Mouse (Mus musculus) intestine, embryonic 15.5 days (tissue): ENCODE results near the gene Muc16. TPM values are rescaled to one million over a fixed set of nuclear protein-coding genes. Genes with fewer than 3 reads are reported as not detected.

Experiments used
- ATAC-seq: fragments of 200-750 bp; cut with Nextera tagmentation; 2 replicates; pipeline ENCODE4 v1.8.0; 2017; ENCODE audit warnings: moderate TSS enrichment, moderate library complexity
- H3K27ac ChIP-seq: fragments of 300-500 bp; sonication (generic); 2 replicates; pipeline ENCODE4 v1.5.1; 2015; ENCODE audit warnings: mild to moderate bottlenecking, inconsistent platforms
- H3K27me3 ChIP-seq: fragments of 300-500 bp; sonication (generic); replicated peaks from 2 replicates; pipeline ENCODE4 v1.6.1; 2015; ENCODE audit warnings: inconsistent platforms
- H3K36me3 ChIP-seq: fragments of 300-500 bp; sonication (generic); 2 replicates; pipeline ENCODE4 v1.6.1; 2015; ENCODE audit warnings: inconsistent platforms
- H3K4me1 ChIP-seq: fragments of 300-500 bp; sonication (generic); replicated peaks from 2 replicates; pipeline ENCODE4 v1.6.1; 2015; ENCODE audit warnings: inconsistent platforms
- H3K4me2 ChIP-seq: fragments of 300-500 bp; sonication (generic); replicated peaks from 2 replicates; pipeline ENCODE4 v1.6.1; 2015; ENCODE audit warnings: mild to moderate bottlenecking, inconsistent platforms
- H3K4me3 ChIP-seq: fragments of 300-500 bp; sonication (generic); replicated peaks from 2 replicates; pipeline ENCODE4 v1.5.1; 2015; ENCODE audit warnings: inconsistent platforms
- H3K9ac ChIP-seq: fragments of 300-500 bp; sonication (generic); 2 replicates; pipeline ENCODE4 v1.6.1; 2015; ENCODE audit warnings: inconsistent platforms
- H3K9me3 ChIP-seq: fragments of 300-500 bp; sonication (generic); 2 replicates; pipeline ENCODE4 v1.6.1; 2016; ENCODE audit warnings: inconsistent platforms
- WGBS: fragments of 180-500 bp; shearing (Covaris S2); methylation state at CpG from one replicate; pipeline ENCODE4 v1.1.7; 2015; 5-methylcytosine and 5-hydroxymethylcytosine counted together
- polyA plus RNA-seq: library from polyadenylated mRNA; unstranded; fragments of >200 nt; fragmentation: Nextera tagmentation; extraction: Ambion mirVana; gene quantifications from 2 replicates; pipeline ENCODE4 v1.2.1, GENCODE M21; 2015

Muc16 gene
- 3.5 and 3.8 TPM in 2 replicates for polyA plus RNA-seq

DNA sequence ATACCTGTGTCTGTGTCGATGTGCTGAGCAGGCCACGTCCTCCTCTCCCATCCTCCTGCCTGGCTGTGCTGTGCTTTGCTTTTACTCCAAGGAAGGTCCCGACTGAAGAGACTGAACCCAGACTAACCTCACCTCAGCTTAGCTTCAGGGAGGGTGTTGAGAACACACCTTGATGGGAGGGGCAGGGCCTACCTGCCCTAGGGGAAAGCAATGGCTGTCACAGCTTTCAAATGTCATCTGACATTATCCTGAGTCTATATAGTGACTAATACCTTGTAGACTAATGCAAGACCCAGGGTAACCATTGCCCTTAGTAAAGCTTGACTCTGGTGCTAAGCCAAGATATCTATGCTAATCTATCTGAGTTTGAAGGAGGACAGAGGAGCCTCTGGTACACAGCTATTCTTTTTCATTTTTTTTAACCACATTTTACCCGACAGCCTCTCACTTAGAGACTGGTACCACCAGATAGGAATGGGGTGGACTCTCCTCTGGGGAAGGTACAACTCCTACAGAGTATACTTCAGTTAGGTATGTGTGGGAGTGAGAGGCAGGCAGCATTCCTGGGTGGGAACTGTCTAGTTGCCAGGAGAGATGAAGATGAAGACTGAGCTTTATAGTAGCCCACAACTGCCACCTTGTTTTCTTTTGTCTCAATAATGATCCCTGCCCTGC, at the start of gene Muc16:
TSS of gene Muc16 (minus strand) at position 51 of the 675 bp plus-strand sequence.
- no peak within 1 kb of the TSS for H3K9ac ChIP-seq
- no peak within 1 kb of the TSS for H3K27ac ChIP-seq
- ATAC-seq, result no peak
- H3K4me3 ChIP-seq, result no peak within 1 kb of the TSS
- H3K4me2 ChIP-seq, result no peak within 1 kb of the TSS
- H3K36me3 ChIP-seq, result no peaks in the 10 kb centered on the region
- no peaks in the 10 kb centered on the region for H3K27me3 ChIP-seq
- H3K4me1 ChIP-seq, result no peaks in the 10 kb centered on the region
- WGBS, result 79% methylated on average over 4 of the region's 4 CpGs
- H3K9me3 ChIP-seq, result no peaks in the 10 kb centered on the region

DNA sequence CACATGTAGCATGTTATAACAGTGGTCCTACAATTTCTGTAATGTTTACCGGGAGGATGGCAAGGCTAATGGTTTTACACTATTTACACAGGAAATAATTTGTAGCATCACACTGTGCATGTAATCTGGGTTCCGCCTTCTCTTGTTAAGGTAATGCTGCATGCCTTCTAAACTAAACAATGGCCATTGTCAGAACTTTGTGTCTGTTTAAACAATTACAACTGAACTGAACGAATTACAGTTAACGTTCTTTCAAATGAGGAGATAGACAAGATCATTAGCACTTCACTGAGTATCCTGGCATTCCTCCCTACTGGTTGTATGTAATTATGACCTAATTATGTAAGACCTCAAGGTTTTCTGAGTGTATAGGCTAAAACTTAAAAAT, 48.4 kb upstream of the Muc16 start:
- 27% methylated on average over 4 of the region's 4 CpGs for WGBS
- H3K27ac ChIP-seq, result no peak overlapping the region
- H3K4me3 ChIP-seq, result no peak overlapping the region
- 0 out of 2 replicates have a peak, but pooled peaks cover 6% of the 10 kb centered on the region for H3K4me1 ChIP-seq
- no peaks in the 10 kb centered on the region for H3K9me3 ChIP-seq
- no peak overlapping the region for H3K9ac ChIP-seq
- H3K27me3 ChIP-seq, result no peaks in the 10 kb centered on the region
- no peak for ATAC-seq
- no peak overlapping the region for H3K4me2 ChIP-seq
- no peaks in the 10 kb centered on the region for H3K36me3 ChIP-seq

DNA sequence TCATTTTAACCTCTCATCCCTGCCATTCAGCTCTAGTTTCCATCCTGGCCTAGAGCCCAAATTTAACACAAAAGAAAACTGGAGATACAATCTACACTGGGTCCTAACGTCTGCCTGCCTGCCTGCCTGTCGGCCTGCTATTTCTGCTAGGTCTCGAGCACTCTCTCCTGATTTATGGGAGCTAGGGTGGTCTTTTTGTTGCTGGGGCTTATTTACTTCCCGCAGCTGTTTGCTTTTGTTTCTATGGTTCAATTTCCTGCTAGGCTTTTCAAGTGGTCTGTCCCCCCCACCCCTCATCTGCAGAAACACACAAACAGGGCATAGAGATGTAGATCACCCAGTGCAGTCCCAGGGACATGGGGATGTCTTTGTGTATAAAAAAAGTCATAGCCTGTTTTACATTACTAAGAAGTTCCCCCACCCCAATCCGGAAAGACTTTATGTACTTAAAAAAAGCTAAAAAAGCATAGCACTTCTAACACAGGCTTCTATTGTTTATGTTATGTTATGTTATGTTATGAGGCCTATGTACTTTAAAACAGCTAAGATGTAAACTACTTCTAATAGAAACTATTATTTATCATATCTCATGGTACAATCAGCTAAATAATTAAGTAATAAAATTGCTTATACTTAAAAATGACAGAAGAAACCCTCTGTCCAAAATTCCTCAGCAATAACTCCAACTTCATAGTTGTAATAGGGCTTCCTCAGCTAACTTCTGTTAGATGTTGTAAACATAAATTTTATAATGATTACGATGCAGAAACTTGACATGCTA, 47.8 kb upstream of the Muc16 start:
- Histone ChIP-seq H3K9me3 (no peaks in the 10 kb centered on the region), H3K27ac (0 out of 2 replicates have a peak overlapping the region, but pooled peaks have one; percentile 13), H3K27me3 (no peaks in the 10 kb centered on the region), H3K9ac (no peak overlapping the region), H3K36me3 (no peaks in the 10 kb centered on the region), H3K4me1 (0 out of 2 replicates have a peak, but pooled peaks cover 6% of the 10 kb centered on the region), H3K4me3 (no peak overlapping the region), H3K4me2 (no peak overlapping the region)
- peak; percentile 68 for ATAC-seq
- WGBS, result 20% methylated on average over 6 of the region's 6 CpGs

DNA sequence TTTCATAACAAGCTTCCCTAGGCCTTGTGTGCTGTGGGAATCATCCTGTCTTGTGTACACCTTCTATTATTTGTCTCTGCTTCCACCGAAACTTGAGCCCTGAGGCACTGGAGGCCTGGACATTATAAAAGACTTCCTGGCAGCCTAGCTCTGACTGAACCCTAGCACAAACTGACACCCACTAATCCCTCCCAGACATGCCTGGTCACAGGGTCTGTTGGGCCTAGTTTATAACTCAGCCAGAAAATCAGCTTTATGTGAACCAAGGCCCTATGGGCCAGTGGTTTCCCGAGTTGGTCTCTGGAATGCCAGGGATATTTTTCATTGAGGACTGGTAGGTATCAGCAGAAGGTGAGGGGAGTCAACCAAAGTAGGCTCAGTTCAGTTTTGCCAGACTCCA, 46.7 kb upstream of the Muc16 start:
- H3K4me1 ChIP-seq, result 0 out of 2 replicates have a peak, but pooled peaks cover 6% of the 10 kb centered on the region
- 27% methylated on average over 2 of the region's 2 CpGs for WGBS
- ATAC-seq, result no peak
- no peaks in the 10 kb centered on the region for H3K36me3 ChIP-seq
- no peaks in the 10 kb centered on the region for H3K9me3 ChIP-seq
- no peak overlapping the region for H3K4me2 ChIP-seq
- H3K27ac ChIP-seq, result no peak overlapping the region
- no peaks in the 10 kb centered on the region for H3K27me3 ChIP-seq
- H3K4me3 ChIP-seq, result no peak overlapping the region
- no peak overlapping the region for H3K9ac ChIP-seq

DNA sequence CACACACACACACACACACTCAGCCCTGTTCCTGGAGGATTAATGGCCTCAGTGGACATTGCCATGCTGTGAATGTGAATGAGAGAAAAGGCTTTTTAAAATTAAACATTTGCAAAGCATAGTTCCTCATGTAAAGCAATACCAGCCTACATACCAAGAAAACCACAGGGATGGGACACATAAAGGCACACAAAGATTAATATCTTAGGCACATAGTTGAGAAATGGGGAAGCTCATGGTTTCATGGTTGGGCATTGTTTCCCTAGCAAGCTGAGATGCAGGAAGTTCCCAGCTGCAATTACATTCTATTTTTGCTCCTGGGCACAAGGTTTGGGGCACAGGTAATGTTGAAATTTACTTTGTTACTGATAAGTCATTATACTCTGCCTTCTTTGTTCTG, 31.3 kb upstream of the Muc16 start:
- no peaks in the 10 kb centered on the region for H3K9me3 ChIP-seq
- H3K4me2 ChIP-seq, result no peak overlapping the region
- no peaks in the 10 kb centered on the region for H3K4me1 ChIP-seq
- ATAC-seq, result no peak
- H3K36me3 ChIP-seq, result no peaks in the 10 kb centered on the region
- no peak overlapping the region for H3K27ac ChIP-seq
- H3K9ac ChIP-seq, result no peak overlapping the region
- no peaks in the 10 kb centered on the region for H3K27me3 ChIP-seq
- H3K4me3 ChIP-seq, result no peak overlapping the region

DNA sequence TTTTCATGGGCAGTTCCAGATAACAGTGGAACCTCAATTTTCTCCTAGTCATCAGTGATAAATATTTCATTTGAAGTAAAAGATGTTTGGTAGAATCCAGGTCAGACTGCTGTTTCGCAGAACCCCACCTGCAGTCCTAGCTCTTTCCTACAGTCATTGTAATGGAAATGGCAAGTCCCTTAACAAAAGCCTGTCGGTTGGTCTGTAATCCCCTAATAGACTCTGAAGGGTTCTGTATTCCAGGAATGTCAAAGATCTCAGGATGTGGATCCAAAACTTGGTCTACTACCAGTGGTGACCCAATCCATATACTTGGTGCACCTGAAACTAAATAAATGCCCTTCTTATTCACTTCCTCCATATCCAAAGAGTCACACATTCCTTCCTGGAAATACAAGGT, 76.0 kb downstream of the Muc16 start:
- no peak overlapping the region for H3K9ac ChIP-seq
- H3K9me3 ChIP-seq, result no peaks in the 10 kb centered on the region
- 51% methylated on average over 2 of the region's 2 CpGs for WGBS
- H3K36me3 ChIP-seq, result no peaks in the 10 kb centered on the region
- H3K4me2 ChIP-seq, result no peak overlapping the region
- H3K27me3 ChIP-seq, result no peaks in the 10 kb centered on the region
- H3K27ac ChIP-seq, result no peak overlapping the region
- ATAC-seq, result no peak
- H3K4me3 ChIP-seq, result no peak overlapping the region
- no peaks in the 10 kb centered on the region for H3K4me1 ChIP-seq

DNA sequence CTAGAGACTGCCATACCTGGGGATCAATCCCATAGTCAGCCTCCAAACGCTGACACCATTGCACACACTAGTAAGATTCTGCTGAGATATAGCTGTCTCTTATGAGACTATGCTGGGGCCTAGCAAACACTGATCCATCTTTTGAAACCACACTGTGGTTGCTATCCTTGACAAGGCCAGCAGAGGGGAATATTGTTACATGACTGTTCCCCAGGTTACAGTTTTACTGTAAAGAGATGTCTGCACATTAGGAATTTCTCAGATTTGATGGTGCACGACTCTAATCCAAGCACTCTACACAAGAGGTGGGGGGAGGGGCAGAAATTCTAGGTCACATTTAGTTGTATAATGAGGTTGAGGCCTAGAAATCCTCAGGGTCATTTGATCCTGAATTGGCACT, 166.2 kb downstream of the Muc16 start:
- H3K9ac ChIP-seq, result no peak overlapping the region
- no peaks in the 10 kb centered on the region for H3K9me3 ChIP-seq
- H3K27me3 ChIP-seq, result no peaks in the 10 kb centered on the region
- H3K4me1 ChIP-seq, result no peaks in the 10 kb centered on the region
- ATAC-seq, result no peak
- H3K36me3 ChIP-seq, result no peaks in the 10 kb centered on the region
- H3K4me3 ChIP-seq, result no peak overlapping the region
- 53% methylated on average over 2 of the region's 2 CpGs for WGBS
- H3K4me2 ChIP-seq, result no peak overlapping the region
- no peak overlapping the region for H3K27ac ChIP-seq

DNA sequence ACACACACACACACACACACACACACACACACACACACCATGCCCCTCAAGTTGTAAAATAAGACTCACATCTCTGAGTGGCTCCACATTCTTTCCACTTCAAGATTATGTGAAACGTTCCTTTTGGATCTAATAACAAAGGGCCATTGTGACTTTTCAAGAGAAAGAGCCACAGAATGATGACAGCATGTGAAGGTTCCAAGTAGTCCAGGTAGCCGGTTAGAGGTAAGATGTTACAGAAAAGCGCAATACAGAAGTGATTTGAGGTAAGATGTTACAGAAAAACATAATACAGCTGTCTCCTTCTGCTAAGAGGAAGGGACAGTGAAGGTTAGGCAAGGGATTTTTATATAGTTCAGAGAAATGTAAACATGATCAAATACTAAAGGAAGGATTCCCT, 196.2 kb downstream of the Muc16 start, which contains the start of the genes Zfp558 and Mbd3l1:
TSS of gene Zfp558 (minus strand) at position 101 of the 400 bp plus-strand sequence.
TSS of gene Mbd3l1 (plus strand) at position 192 of the 400 bp plus-strand sequence.
- H3K27ac ChIP-seq, result no peak within 1 kb of the TSS
- no peaks in the 10 kb centered on the region for H3K36me3 ChIP-seq
- H3K4me2 ChIP-seq, result no peak within 1 kb of the TSS
- no peak for ATAC-seq
- no peak within 1 kb of the TSS for H3K9ac ChIP-seq
- no peak within 1 kb of the TSS for H3K4me3 ChIP-seq
- no peaks in the 10 kb centered on the region for H3K9me3 ChIP-seq
- no peaks in the 10 kb centered on the region for H3K4me1 ChIP-seq
- WGBS, result 78% methylated on average over 3 of the region's 3 CpGs
- no peaks in the 10 kb centered on the region for H3K27me3 ChIP-seq

DNA sequence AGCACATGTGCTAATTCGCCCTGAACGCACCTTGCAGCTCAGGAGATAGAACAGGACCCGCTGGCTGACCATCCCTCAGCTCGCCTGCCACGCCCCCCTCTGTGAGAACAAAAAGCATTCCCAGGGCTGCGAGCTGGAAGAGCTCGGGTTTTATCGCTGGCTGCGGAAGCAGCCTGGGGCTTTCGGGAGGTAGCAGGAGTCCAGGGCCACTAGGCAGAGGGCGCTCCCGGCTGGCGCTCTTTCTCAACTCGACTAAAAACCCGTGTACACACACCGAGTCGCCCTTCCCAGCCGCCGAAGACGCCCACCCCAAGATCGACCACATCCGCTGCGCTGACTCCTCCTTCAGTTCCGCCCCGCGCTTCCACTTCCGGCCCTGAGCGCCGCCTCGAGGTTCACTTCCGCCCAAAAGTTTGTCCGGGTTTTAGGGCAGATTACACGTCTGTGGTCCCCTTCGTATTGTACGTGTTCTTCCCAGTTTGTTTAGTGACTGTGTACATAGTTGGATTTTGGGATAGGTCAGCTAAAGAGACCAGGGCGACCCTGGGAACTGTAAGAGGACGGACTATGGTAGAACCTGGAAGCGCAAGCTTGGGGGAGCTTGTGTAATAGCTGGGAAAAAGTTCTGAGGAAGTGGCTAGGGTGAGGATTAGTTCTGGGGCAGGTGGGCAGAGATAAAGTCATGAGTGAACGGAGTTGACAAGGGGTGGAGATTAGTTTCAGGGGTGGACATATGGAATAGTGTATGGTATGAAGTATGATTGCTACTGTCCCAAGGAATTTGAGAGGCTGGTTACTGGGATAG, 200.8 kb downstream of the Muc16 start:
- Histone ChIP-seq H3K9ac (peak overlapping the region; percentile 57), H3K4me3 (peak overlapping the region; percentile 64), H3K4me1 (no peaks in the 10 kb centered on the region), H3K9me3 (no peaks in the 10 kb centered on the region), H3K4me2 (peak overlapping the region; percentile 84), H3K36me3 (no peaks in the 10 kb centered on the region), H3K27me3 (no peaks in the 10 kb centered on the region), H3K27ac (peak overlapping the region; percentile 84)
- ATAC-seq, result peak; percentile 99
- 3% methylated on average over 39 of the region's 39 CpGs for WGBS

DNA sequence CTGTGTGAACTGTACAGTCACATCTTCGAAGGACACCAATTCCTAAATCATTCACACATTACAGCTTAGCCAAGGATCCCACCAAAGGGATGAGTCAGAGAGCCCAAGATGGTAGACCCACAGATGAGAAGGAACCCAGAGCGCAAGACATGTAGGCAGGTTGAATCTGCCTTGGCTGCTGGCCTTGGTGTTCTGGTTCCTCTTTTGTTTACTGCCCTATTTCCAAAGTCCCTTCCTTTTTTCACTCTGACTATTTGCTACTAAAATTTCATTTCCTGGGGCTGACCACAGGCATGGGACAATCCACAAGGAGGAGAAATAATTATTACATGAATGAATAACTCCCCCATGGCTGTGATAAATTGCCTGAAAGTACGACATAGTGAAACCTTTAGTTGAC, 206.3 kb downstream of the Muc16 start:
- no peaks in the 10 kb centered on the region for H3K9me3 ChIP-seq
- H3K27ac ChIP-seq, result no peak overlapping the region
- no peak for ATAC-seq
- H3K4me3 ChIP-seq, result no peak overlapping the region
- H3K27me3 ChIP-seq, result no peaks in the 10 kb centered on the region
- H3K4me1 ChIP-seq, result no peaks in the 10 kb centered on the region
- WGBS, result 83% methylated on average over 3 of the region's 3 CpGs
- H3K36me3 ChIP-seq, result no peaks in the 10 kb centered on the region
- no peak overlapping the region for H3K4me2 ChIP-seq
- H3K9ac ChIP-seq, result no peak overlapping the region

DNA sequence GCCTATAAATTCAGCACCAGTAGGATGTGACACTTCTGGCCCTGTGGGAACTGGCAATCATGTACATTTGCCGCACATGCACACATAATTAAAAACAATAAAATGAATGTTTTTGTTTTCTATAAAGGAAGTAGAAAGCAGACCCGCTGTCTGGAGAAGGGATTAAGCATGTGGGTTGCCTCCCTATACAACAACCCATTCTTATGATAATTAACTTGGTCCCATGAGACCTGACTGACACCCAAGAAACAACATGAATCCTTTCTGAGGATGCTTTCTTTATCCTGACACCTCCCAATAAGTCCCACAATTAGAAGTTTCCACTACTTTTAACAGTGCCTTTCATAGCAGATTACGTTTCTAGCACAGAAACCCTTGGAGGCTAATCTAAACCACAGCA, 207.0 kb downstream of the Muc16 start:
- no peak overlapping the region for H3K27ac ChIP-seq
- no peak for ATAC-seq
- no peak overlapping the region for H3K9ac ChIP-seq
- H3K27me3 ChIP-seq, result no peaks in the 10 kb centered on the region
- 89% methylated on average over 3 of the region's 3 CpGs for WGBS
- H3K4me2 ChIP-seq, result no peak overlapping the region
- H3K9me3 ChIP-seq, result no peaks in the 10 kb centered on the region
- H3K36me3 ChIP-seq, result no peaks in the 10 kb centered on the region
- H3K4me1 ChIP-seq, result no peaks in the 10 kb centered on the region
- H3K4me3 ChIP-seq, result no peak overlapping the region

DNA sequence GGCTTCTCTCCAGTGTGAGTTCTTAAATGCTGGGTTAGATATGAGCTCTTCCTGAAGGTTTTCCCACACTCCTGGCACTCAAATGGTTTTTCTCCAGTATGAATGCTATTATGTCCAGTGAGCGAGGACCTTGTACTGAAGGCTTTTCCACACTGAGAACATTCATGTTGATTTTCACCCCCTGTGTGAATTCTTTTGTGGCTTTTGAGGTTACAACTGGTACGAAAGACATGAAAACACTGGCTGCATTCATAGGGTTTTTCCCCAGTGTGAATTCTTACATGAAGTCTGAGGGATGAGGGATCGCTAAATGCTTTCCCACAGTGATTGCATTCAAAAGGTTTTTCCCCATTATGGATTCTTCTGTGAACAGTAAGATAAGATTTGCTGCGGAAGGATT, 217.8 kb downstream of the Muc16 start:
- H3K4me3 ChIP-seq, result no peak overlapping the region
- H3K36me3 ChIP-seq, result 0 out of 2 replicates have a peak, but pooled peaks cover 3% of the 10 kb centered on the region
- no peak overlapping the region for H3K27ac ChIP-seq
- H3K9ac ChIP-seq, result no peak overlapping the region
- no peaks in the 10 kb centered on the region for H3K9me3 ChIP-seq
- H3K4me2 ChIP-seq, result no peak overlapping the region
- ATAC-seq, result no peak
- 92% methylated on average over 4 of the region's 4 CpGs for WGBS
- H3K27me3 ChIP-seq, result no peaks in the 10 kb centered on the region
- H3K4me1 ChIP-seq, result no peaks in the 10 kb centered on the region
